Mouse (Mus musculus) forebrain, embryonic 13.5 days (tissue): ENCODE data around the gene Galnt10. TPM values are rescaled to one million over a fixed set of nuclear protein-coding genes. Genes with fewer than 3 reads are reported as not detected.

Experiments
- ATAC-seq: fragments of 200-750 bp; cut with Nextera tagmentation; 2 replicates; pipeline ENCODE4 v1.8.0; 2017
- H3K27ac ChIP-seq: fragments of 300-500 bp; sonication (generic); 2 replicates; pipeline ENCODE4 v1.5.1; 2015; ENCODE audit warnings: inconsistent platforms, mild to moderate bottlenecking, moderate library complexity
- H3K27me3 ChIP-seq: fragments of 300-500 bp; sonication (generic); 2 replicates; pipeline ENCODE4 v1.6.1; 2015; ENCODE audit warnings: mild to moderate bottlenecking, inconsistent platforms
- H3K36me3 ChIP-seq: fragments of 300-500 bp; sonication (generic); 2 replicates; pipeline ENCODE4 v1.6.1; 2015; ENCODE audit warnings: mild to moderate bottlenecking, inconsistent platforms; ENCODE audit not compliant: poor library complexity, severe bottlenecking
- H3K4me1 ChIP-seq: fragments of 300-500 bp; sonication (generic); 2 replicates; pipeline ENCODE4 v1.6.1; 2015; ENCODE audit warnings: inconsistent platforms
- H3K4me2 ChIP-seq: fragments of 300-500 bp; sonication (generic); 2 replicates; pipeline ENCODE4 v1.6.1; 2015; ENCODE audit warnings: inconsistent platforms, mild to moderate bottlenecking, moderate library complexity
- H3K4me3 ChIP-seq: fragments of 300-500 bp; sonication (generic); 2 replicates; pipeline ENCODE4 v1.5.1; 2015; ENCODE audit warnings: mild to moderate bottlenecking, inconsistent platforms
- H3K9ac ChIP-seq: fragments of 300-500 bp; sonication (generic); 2 replicates; pipeline ENCODE4 v1.6.1; 2015; ENCODE audit warnings: mild to moderate bottlenecking, inconsistent platforms
- H3K9me3 ChIP-seq: fragments of 300-500 bp; sonication (generic); replicated peaks from 2 replicates; pipeline ENCODE4 v1.6.1; 2016; ENCODE audit warnings: inconsistent platforms
- WGBS: fragments of 180-500 bp; shearing (Covaris S2); methylation state at CpG from one replicate; pipeline ENCODE4 v1.1.7; 2015; 5-methylcytosine and 5-hydroxymethylcytosine counted together
- polyA plus RNA-seq: library from polyadenylated mRNA; unstranded; fragments of >200 nt; fragmentation: Nextera tagmentation; extraction: Ambion mirVana; gene quantifications from 2 replicates; pipeline ENCODE4 v1.2.1, GENCODE M21; 2015

Galnt10 gene
- polyA plus RNA-seq, 1 experiment from 2014 or later: 10.4 TPM

DNA sequence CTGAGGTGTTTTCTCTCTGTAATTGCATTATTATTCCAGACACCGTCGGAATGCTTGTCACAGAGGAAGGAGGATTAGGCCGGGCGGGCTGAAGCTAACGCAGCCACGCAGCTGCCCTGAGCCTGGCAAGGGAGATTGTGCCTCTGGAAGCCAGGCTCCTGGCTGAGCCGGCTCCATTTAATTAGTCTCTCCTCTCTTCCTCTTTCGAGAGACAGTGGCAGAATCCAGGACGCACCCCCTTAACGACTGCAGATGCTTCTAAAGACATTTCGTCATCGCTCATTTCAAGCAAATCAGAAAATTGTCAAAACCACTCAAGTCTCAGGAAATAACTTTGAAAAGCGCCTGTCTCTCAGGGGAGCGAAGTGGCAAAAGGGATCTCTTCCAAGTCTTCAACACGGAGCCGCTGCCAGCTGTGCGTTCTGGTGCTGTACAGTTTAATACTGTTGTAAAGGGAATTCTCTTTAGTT is 51.0 kb downstream of the Galnt10 start:
- WGBS: 9% methylated on average over 17 of the region's 17 CpGs
- peak; percentile 67 for ATAC-seq
- Histone ChIP-seq H3K4me1 (peaks cover 33% of the 10 kb centered on the region), H3K36me3 (no peaks in the 10 kb centered on the region), H3K4me3 (peak overlapping the region; percentile 9; the same call in 1 of the 2 replicates), H3K27ac (peak overlapping the region; percentile 61; the same call in 1 of the 2 replicates), H3K9ac (peak overlapping the region; percentile 44), H3K4me2 (peak overlapping the region; percentile 50), H3K9me3 (no peaks in the 10 kb centered on the region), H3K27me3 (no peaks in the 10 kb centered on the region)

DNA sequence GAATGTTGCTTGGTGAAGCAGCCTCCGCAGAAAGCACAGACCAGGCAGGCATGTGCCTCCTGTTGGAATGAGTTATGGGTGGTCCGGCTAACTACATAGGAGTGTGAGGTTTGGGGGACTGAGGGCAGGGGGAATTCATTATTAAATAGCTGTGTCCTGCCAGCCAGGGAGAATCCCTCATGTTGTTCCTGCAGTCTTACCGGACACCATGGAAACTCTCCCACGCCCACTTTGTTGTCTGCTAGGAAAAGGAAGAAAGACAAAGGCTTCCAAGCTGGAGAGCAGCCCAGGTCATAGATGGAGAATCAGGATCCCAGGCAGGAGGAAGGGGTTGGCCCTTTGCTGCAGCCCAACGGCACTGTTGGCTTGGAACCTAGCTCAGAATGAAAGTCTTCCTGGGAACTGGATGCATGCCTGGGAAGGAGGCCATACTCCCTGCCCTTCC is 51.6 kb downstream of the Galnt10 start:
- 22% methylated on average over 5 of the region's 5 CpGs for WGBS
- no peaks in the 10 kb centered on the region for H3K36me3 ChIP-seq
- peak overlapping the region; percentile 50 for H3K4me2 ChIP-seq
- H3K9me3 ChIP-seq: no peaks in the 10 kb centered on the region
- H3K4me1 ChIP-seq: peaks cover 33% of the 10 kb centered on the region
- H3K4me3 ChIP-seq: no peak overlapping the region
- peak; percentile 67; the same call in 1 of the 2 replicates for ATAC-seq
- H3K9ac ChIP-seq: no peak overlapping the region
- H3K27ac ChIP-seq: no peak overlapping the region
- H3K27me3 ChIP-seq: no peaks in the 10 kb centered on the region

- Histone ChIP-seq H3K9me3 (no peaks in the 10 kb centered on the region), H3K4me2 (no peak overlapping the region), H3K27ac (no peak overlapping the region), H3K4me1 (peaks cover 22% of the 10 kb centered on the region), H3K4me3 (no peak overlapping the region), H3K27me3 (no peaks in the 10 kb centered on the region), H3K36me3 (no peaks in the 10 kb centered on the region), H3K9ac (no peak overlapping the region)
- ATAC-seq: no peak
- 94% methylated on average over 7 of the region's 7 CpGs for WGBS
These were observed 54.9 kb downstream of the Galnt10 start for GRCm38 (mm10) chr11:57700114-57700513.

DNA sequence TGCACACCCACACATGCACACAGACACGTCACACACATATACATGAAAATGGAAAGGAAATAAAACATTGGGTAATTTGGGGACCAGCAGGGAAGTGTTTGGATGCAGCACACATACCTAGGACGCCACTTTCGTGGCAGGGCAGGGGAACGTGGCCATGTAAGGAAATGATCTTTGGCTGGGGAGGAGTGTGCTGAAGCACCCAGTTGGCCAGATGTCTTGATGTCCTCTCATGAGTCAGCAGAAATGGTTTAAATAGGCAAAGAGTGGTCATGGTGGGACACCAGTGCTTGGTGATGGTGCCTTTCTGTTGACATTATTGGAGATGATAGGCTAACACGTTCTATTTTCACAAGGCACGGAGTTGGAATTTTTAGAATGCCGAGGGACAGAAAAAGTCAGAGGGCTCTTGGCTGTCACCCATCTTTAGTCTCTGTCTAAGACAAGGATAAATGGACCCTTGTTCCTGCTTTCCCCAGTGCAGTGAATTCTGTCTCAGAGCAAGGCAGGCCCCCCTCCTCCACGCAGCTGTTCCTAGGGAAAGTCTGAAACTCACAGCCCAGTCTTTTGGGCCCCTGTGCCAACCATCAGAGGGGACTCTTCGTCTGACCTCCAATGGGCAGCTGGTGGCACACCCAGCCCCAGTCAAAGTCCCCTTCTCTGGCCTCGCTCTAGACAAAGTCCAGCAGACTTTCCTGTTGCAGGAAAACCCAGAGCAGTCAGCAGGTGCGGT is 56.1 kb downstream of the Galnt10 start:
- peaks cover 16% of the 10 kb centered on the region for H3K4me1 ChIP-seq
- H3K36me3 ChIP-seq: no peaks in the 10 kb centered on the region
- no peak overlapping the region for H3K4me2 ChIP-seq
- WGBS: 88% methylated on average over 11 of the region's 11 CpGs
- H3K27ac ChIP-seq: no peak overlapping the region
- ATAC-seq: no peak
- no peak overlapping the region for H3K9ac ChIP-seq
- no peaks in the 10 kb centered on the region for H3K27me3 ChIP-seq
- H3K4me3 ChIP-seq: no peak overlapping the region
- no peaks in the 10 kb centered on the region for H3K9me3 ChIP-seq

DNA sequence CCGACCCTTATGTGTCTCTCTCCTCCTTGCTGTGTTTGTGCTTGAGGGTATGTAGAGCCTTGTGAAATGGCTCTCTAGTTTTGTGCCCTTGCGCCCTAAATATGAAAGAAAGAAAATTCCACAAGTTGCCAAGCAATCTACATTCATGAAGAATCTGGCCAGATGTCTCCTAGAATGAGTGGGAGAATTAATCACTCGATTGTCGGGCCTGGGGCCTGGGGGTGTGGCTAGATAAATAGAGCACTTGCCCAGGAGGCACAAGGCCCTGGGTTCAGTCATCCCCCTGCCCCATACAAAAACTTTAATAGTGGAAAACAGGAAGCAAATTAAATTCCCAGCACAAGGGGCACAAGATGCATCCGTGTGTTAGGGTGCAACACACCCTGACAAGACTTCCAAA is 56.7 kb downstream of the Galnt10 start:
- ATAC-seq: no peak
- no peak overlapping the region for H3K9ac ChIP-seq
- no peak overlapping the region for H3K27ac ChIP-seq

DNA sequence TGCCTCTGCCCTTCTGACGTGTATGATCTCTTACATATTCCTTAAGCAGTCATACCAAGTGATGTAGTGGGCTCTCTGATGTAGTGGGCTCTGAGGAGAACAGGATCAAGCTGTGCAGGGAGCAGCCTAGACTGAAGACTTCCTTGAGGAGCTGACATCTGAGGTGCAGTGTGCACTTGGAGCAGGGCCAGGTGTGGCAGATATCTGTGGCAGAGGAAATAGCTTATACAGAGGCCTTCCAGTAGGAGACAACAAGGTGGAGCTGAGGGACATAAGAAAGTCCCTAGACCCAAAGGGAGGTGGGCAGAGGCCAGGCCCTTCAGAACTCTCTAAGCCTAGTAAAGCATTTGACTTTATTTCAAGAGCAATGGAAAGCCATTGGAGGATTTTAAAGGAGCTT is 61.4 kb downstream of the Galnt10 start:
- no peak overlapping the region for H3K4me3 ChIP-seq
- H3K36me3 ChIP-seq: no peaks in the 10 kb centered on the region
- WGBS: 89% methylated on average over 1 of the region's 1 CpGs
- H3K9me3 ChIP-seq: peaks cover 5% of the 10 kb centered on the region; the same call in 1 of the 2 replicates
- no peak overlapping the region for H3K27ac ChIP-seq
- H3K27me3 ChIP-seq: no peaks in the 10 kb centered on the region
- ATAC-seq: no peak
- H3K4me1 ChIP-seq: 0 out of 2 replicates have a peak, but pooled peaks cover 3% of the 10 kb centered on the region
- H3K4me2 ChIP-seq: no peak overlapping the region
- H3K9ac ChIP-seq: no peak overlapping the region

More for the DNA sequence above, 56.7 kb downstream of the Galnt10 start:
- no peaks in the 10 kb centered on the region for H3K27me3 ChIP-seq
- no peaks in the 10 kb centered on the region for H3K36me3 ChIP-seq
- H3K4me1 ChIP-seq: peaks cover 10% of the 10 kb centered on the region
- H3K9me3 ChIP-seq: peaks cover under 1% of the 10 kb centered on the region; the same call in 1 of the 2 replicates
- WGBS: 57% methylated on average over 5 of the region's 5 CpGs
- H3K4me3 ChIP-seq: no peak overlapping the region
- no peak overlapping the region for H3K4me2 ChIP-seq

- no peak for ATAC-seq
- Histone ChIP-seq H3K9ac (no peak overlapping the region), H3K36me3 (no peaks in the 10 kb centered on the region), H3K4me2 (no peak overlapping the region), H3K9me3 (peaks cover 5% of the 10 kb centered on the region; the same call in 1 of the 2 replicates), H3K27ac (no peak overlapping the region), H3K4me1 (0 out of 2 replicates have a peak, but pooled peaks cover 3% of the 10 kb centered on the region), H3K4me3 (no peak overlapping the region), H3K27me3 (no peaks in the 10 kb centered on the region)
- 88% methylated on average over 5 of the region's 5 CpGs for WGBS
These were observed 62.0 kb downstream of the Galnt10 start for GRCm38 (mm10) chr11:57707114-57707798.

GRCm38 (mm10) chr11:57708174-57709154 is 63.2 kb downstream of the Galnt10 start:
- Histone ChIP-seq H3K4me3 (no peak overlapping the region), H3K4me2 (no peak overlapping the region), H3K4me1 (0 out of 2 replicates have a peak, but pooled peaks cover 3% of the 10 kb centered on the region), H3K9me3 (peaks cover 5% of the 10 kb centered on the region; the same call in 1 of the 2 replicates), H3K36me3 (no peaks in the 10 kb centered on the region), H3K27me3 (no peaks in the 10 kb centered on the region), H3K9ac (no peak overlapping the region), H3K27ac (no peak overlapping the region)
- no peak for ATAC-seq
- WGBS: 83% methylated on average over 22 of the region's 22 CpGs

GRCm38 (mm10) chr11:57713960-57714359 is 68.7 kb downstream of the Galnt10 start:
- Histone ChIP-seq H3K9ac (no peak overlapping the region), H3K4me3 (no peak overlapping the region), H3K4me1 (0 out of 2 replicates have a peak, but pooled peaks cover under 1% of the 10 kb centered on the region), H3K27me3 (no peaks in the 10 kb centered on the region), H3K4me2 (no peak overlapping the region), H3K27ac (no peak overlapping the region), H3K36me3 (no peaks in the 10 kb centered on the region), H3K9me3 (no peaks in the 10 kb centered on the region)
- 92% methylated on average over 6 of the region's 6 CpGs for WGBS
- no peak for ATAC-seq

GRCm38 (mm10) chr11:57716721-57717120 is 71.5 kb downstream of the Galnt10 start:
- no peaks in the 10 kb centered on the region for H3K9me3 ChIP-seq
- peaks cover 10% of the 10 kb centered on the region for H3K4me1 ChIP-seq
- no peak overlapping the region for H3K27ac ChIP-seq
- no peak overlapping the region for H3K4me2 ChIP-seq
- no peaks in the 10 kb centered on the region for H3K27me3 ChIP-seq
- H3K36me3 ChIP-seq: no peaks in the 10 kb centered on the region
- ATAC-seq: no peak
- 13% methylated on average over 3 of the region's 3 CpGs for whole genome bisulfite sequencing
- H3K9ac ChIP-seq: no peak overlapping the region
- H3K4me3 ChIP-seq: no peak overlapping the region

DNA sequence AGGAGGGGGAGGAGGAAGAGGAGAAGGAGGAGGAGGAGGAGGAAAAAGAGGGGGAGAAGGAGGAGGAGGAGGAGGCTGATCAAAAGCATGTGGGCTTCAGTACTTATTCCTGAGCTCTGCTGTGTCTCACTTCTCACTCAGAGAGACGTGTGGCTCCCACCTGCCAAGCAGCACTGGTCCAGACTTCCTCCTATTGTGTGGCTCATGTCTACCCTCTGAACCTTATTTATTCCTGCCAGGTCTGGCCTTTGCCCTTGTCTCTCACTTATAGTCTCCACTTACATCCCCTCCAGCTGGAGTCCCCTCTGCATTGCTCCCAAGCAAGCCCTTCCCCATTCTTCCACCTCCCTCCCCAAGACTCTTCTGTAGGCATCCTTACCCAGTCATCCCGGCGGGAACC is 72.2 kb downstream of the Galnt10 start:
- H3K4me2 ChIP-seq: no peak overlapping the region
- no peak overlapping the region for H3K4me3 ChIP-seq
- no peak overlapping the region for H3K27ac ChIP-seq
- no peaks in the 10 kb centered on the region for H3K9me3 ChIP-seq
- no peak for ATAC-seq
- H3K4me1 ChIP-seq: peaks cover 10% of the 10 kb centered on the region
- H3K27me3 ChIP-seq: no peaks in the 10 kb centered on the region
- H3K9ac ChIP-seq: no peak overlapping the region
- 70% methylated on average over 3 of the region's 3 CpGs for WGBS
- no peaks in the 10 kb centered on the region for H3K36me3 ChIP-seq
